Mouse (Mus musculus): Measurements from ENCODE around the gene D930020B18Rik.

D930020B18Rik gene

GRCm38 (mm10) chr10:121704871-121705270 is 63.5 kb downstream of the D930020B18Rik start:
- no peak for DNase-seq (ENCODE audit: low spot score)

- no peak for DNase-seq (ENCODE audit: low spot score)
Measured at GRCm38 (mm10) chr10:121705399-121706163, 64.2 kb downstream of the D930020B18Rik start.

GRCm38 (mm10) chr10:121716862-121717261 is 75.5 kb downstream of the D930020B18Rik start:
- no peak for DNase-seq (ENCODE audit: low spot score)

- DNase-seq (ENCODE audit: low spot score): no peak
Measured at GRCm38 (mm10) chr10:121718896-121719585, 77.7 kb downstream of the D930020B18Rik start.

GRCm38 (mm10) chr10:121720701-121721100 is 79.3 kb downstream of the D930020B18Rik start:
- DNase-seq (ENCODE audit: low spot score): no peak

GRCm38 (mm10) chr10:121726505-121726904 is 85.1 kb downstream of the D930020B18Rik start:
- no peak for DNase-seq (ENCODE audit: low spot score)

- DNase-seq (ENCODE audit: low spot score): no peak
Measured at GRCm38 (mm10) chr10:121727151-121727550, 85.8 kb downstream of the D930020B18Rik start.

GRCm38 (mm10) chr10:121728226-121728625 is 86.8 kb downstream of the D930020B18Rik start:
- no peak for DNase-seq (ENCODE audit: low spot score)

GRCm38 (mm10) chr10:121731048-121731725 is 89.8 kb downstream of the D930020B18Rik start:
- DNase-seq (ENCODE audit: low spot score): no peak

GRCm38 (mm10) chr10:121732542-121732941 is 91.2 kb downstream of the D930020B18Rik start:
- no peak for DNase-seq (ENCODE audit: low spot score)

- DNase-seq (ENCODE audit: low spot score): no peak
Measured at GRCm38 (mm10) chr10:121737256-121737655, 95.9 kb downstream of the D930020B18Rik start.

GRCm38 (mm10) chr10:121739548-121740505 is 98.4 kb downstream of the D930020B18Rik start, which contains the start of gene BC048403:
Gene BC048403 (plus strand): TSS chr10:121739937.
- DNase-seq (ENCODE audit: low spot score): peak; percentile 90

GRCm38 (mm10) chr10:121742336-121742735 is 100.9 kb downstream of the D930020B18Rik start:
- no peak for DNase-seq (ENCODE audit: low spot score)
